Mouse (Mus musculus) embryonic facial prominence, embryonic 14.5 days (tissue): ENCODE measurements around the gene Il13. TPM values are rescaled to one million over a fixed set of nuclear protein-coding genes. Genes with fewer than 3 reads are reported as not detected.

ENCODE experiments used
- ATAC-seq: fragments of 200-750 bp; cut with Nextera tagmentation; 2 replicates; pipeline ENCODE4 v1.8.0; 2017; ENCODE audit warnings: low read depth, moderate number of reproducible peaks, moderate TSS enrichment
- DNase-seq: peaks from one replicate; pipeline ENCODE4 v3.0.0-alpha.2; 2015; ENCODE audit warnings: low spot score
- H3K27ac ChIP-seq: fragments of 300-500 bp; sonication (generic); replicated peaks from 2 replicates; pipeline ENCODE4 v1.5.1; 2014; ENCODE audit warnings: low read depth, mild to moderate bottlenecking, low read length, moderate library complexity
- H3K27me3 ChIP-seq: fragments of 300-500 bp; sonication (generic); replicated peaks from 2 replicates; pipeline ENCODE4 v1.6.1; 2014; ENCODE audit warnings: low read length; ENCODE audit not compliant: control insufficient read depth, insufficient read depth
- H3K36me3 ChIP-seq: fragments of 300-500 bp; sonication (generic); 2 replicates; pipeline ENCODE4 v1.6.1; 2014; ENCODE audit warnings: low read length, mixed read lengths; ENCODE audit not compliant: control insufficient read depth, insufficient read depth
- H3K4me1 ChIP-seq: fragments of 300-500 bp; sonication (generic); 2 replicates; pipeline ENCODE4 v1.6.1; 2014; ENCODE audit warnings: antibody characterized with exemption, low read length; ENCODE audit not compliant: control insufficient read depth, insufficient read depth
- H3K4me2 ChIP-seq: fragments of 300-500 bp; sonication (generic); 2 replicates; pipeline ENCODE4 v1.6.1; 2014; ENCODE audit warnings: low read depth, mild to moderate bottlenecking, low read length, moderate library complexity, mixed read lengths
- H3K4me3 ChIP-seq: fragments of 300-500 bp; sonication (generic); 2 replicates; pipeline ENCODE4 v1.5.1; 2014; ENCODE audit warnings: low read depth, mild to moderate bottlenecking, low read length
- H3K9ac ChIP-seq: fragments of 300-500 bp; sonication (generic); 2 replicates; pipeline ENCODE4 v1.6.1; 2014; ENCODE audit warnings: low read depth, mild to moderate bottlenecking, low read length, moderate library complexity, mixed read lengths
- H3K9me3 ChIP-seq: fragments of 300-500 bp; sonication (generic); 2 replicates; pipeline ENCODE4 v1.6.1; 2016; ENCODE audit warnings: low read length; ENCODE audit not compliant: control insufficient read depth
- WGBS: fragments of 180-500 bp; shearing (Covaris S2); extraction: QIAGEN DNeasy Blood & Tissue Kit; methylation state at CpG from one replicate; pipeline ENCODE4 v1.1.7; 2014; 5-methylcytosine and 5-hydroxymethylcytosine counted together
- polyA plus RNA-seq: library from polyadenylated mRNA; unstranded; fragments of >200 nt; fragmentation: Nextera tagmentation; extraction: Ambion mirVana; gene quantifications from 2 replicates; pipeline ENCODE4 v1.2.1, GENCODE M21; 2014

The Il13 gene
- polyA plus RNA-seq, 1 experiment from 2014 or later, result not detected

GRCm38 (mm10) chr11:53585510-53585909, 49.0 kb downstream of the Il13 start:
- WGBS, result 96% methylated on average over 6 of the region's 6 CpGs
- DNase-seq (no peak), ATAC-seq (no peak)
- no peak overlapping the region for H3K4me2 ChIP-seq
- H3K4me1 ChIP-seq, result no peaks in the 10 kb centered on the region
- no peaks in the 10 kb centered on the region for H3K9me3 ChIP-seq
- no peak overlapping the region for H3K27ac ChIP-seq
- no peaks in the 10 kb centered on the region for H3K27me3 ChIP-seq
- peaks cover 70% of the 10 kb centered on the region for H3K36me3 ChIP-seq
- H3K4me3 ChIP-seq, result no peak overlapping the region
- no peak overlapping the region for H3K9ac ChIP-seq

GRCm38 (mm10) chr11:53584849-53585248, 49.7 kb downstream of the Il13 start:
- Histone ChIP-seq H3K4me1 (no peaks in the 10 kb centered on the region), H3K4me3 (no peak overlapping the region), H3K9me3 (no peaks in the 10 kb centered on the region), H3K36me3 (peaks cover 73% of the 10 kb centered on the region), H3K4me2 (no peak overlapping the region), H3K27me3 (no peaks in the 10 kb centered on the region), H3K9ac (no peak overlapping the region), H3K27ac (no peak overlapping the region)
- 53% methylated on average over 3 of the region's 3 CpGs for WGBS
- ATAC-seq (no peak), DNase-seq (peak; percentile 60)

DNA sequence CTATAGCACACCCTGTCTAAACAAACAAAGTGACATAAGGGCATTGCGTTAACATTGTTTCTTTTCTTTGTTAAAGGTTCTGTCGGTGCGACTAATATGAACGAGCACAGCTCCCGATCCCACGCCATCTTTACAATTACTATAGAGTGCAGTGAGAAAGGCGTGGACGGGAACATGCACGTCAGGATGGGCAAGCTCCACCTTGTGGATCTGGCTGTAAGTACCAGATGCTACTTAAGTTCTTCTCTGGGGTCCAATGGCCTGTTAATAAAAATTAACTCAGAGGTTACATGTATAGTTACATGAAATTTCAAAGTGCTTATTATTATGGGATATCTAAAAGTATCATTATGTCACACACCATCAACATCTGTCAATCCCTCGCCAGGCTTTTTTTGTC, 51.4 kb downstream of the Il13 start:
- 77% methylated on average over 10 of the region's 10 CpGs for WGBS
- no peak for ATAC-seq

More for the DNA sequence above, 51.4 kb downstream of the Il13 start:
- Histone ChIP-seq H3K4me2 (no peak overlapping the region), H3K27me3 (no peaks in the 10 kb centered on the region), H3K27ac (no peak overlapping the region), H3K4me3 (no peak overlapping the region), H3K9ac (no peak overlapping the region), H3K9me3 (no peaks in the 10 kb centered on the region), H3K36me3 (peaks cover 76% of the 10 kb centered on the region), H3K4me1 (no peaks in the 10 kb centered on the region)
- DNase-seq, result no peak

Other genes starting within 250 kb of the Il13 start
- not detected in 2 replicates for gene Leap2, start 211.5 kb downstream of the Il13 start, polyA plus RNA-seq
- 592 and 683 TPM in 2 replicates for gene Uqcrq, start 203.9 kb downstream of the Il13 start, polyA plus RNA-seq
- 1.2 and 2.7 TPM in 2 replicates for gene Gdf9, start 203.7 kb downstream of the Il13 start, polyA plus RNA-seq
- not detected in 2 replicates for gene Gm10447, start 177.6 kb downstream of the Il13 start, polyA plus RNA-seq
- 2.9 and 4.0 TPM in 2 replicates for gene Shroom1, start 177.5 kb downstream of the Il13 start, polyA plus RNA-seq
- not detected in 2 replicates for gene Gm9837, start 164.2 kb downstream of the Il13 start, polyA plus RNA-seq
- not detected in 2 replicates for gene Gm9945, start 154.5 kb downstream of the Il13 start, polyA plus RNA-seq
- gene Sowaha, start 154.4 kb downstream of the Il13 start, polyA plus RNA-seq, result 1.00 and 1.0 TPM in 2 replicates
- 42.2 and 46.6 TPM in 2 replicates for gene Sept8, start 115.4 kb downstream of the Il13 start, polyA plus RNA-seq
- gene Kif3a, start 67.3 kb downstream of the Il13 start, polyA plus RNA-seq, result 75.4 and 77.0 TPM in 2 replicates
- 1.1 and 4.3 TPM in 2 replicates for gene Il4, start 16.0 kb downstream of the Il13 start, polyA plus RNA-seq
- 18.0 and 19.5 TPM in 2 replicates for gene Rad50, start 72.6 kb upstream of the Il13 start, polyA plus RNA-seq
- gene Il5, start 86.1 kb upstream of the Il13 start, polyA plus RNA-seq, result not detected in 2 replicates
- gene Irf1, start 135.3 kb upstream of the Il13 start, polyA plus RNA-seq, result 13.2 and 13.9 TPM in 2 replicates
- 0.19 TPM in 1 of 2 replicates, not detected in the other for gene Gm17334, start 138.5 kb upstream of the Il13 start, polyA plus RNA-seq
- gene Gm12216, start 224.6 kb upstream of the Il13 start, polyA plus RNA-seq, result 0.47 and 0.63 TPM in 2 replicates